Mouse (Mus musculus) fat pad, adult 2 months (tissue): ENCODE results near the gene Psd.

Experiments used
- DNase-seq: peaks from one replicate; pipeline ENCODE4 v3.0.0-alpha.2; 2011; ENCODE audit warnings: low read depth, low spot score; ENCODE audit errors: extremely low read depth

Psd gene

DNA sequence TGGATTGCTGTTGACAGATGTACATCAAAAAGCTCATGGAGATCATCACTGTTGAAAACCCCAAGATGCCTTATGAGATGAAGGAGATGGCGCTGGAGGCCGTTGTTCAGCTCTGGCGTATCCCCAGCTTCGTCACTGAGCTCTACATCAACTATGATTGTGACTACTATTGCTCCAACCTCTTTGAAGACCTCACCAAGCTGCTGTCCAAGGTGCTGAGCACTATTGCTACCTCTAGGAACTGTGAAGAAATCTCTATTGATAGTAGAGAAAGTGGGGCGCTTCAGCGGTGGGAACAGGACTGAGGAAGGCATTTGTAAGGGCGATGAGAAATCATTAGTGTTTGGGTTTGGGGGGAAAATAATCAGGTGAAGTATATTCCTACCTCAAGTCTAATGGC is 62.2 kb downstream of the Psd start:
- no peak for DNase-seq
